In genomic region chr5:47385930-47386329, GRCm38 (mm10) we compare ENCODE assay signal across 19 mouse cellular contexts.
"Had no signal": no experiment of that assay in that cellular context is flagged by ENCODE, and none has a peak within 500 bp of the region (broad histone marks: within the 10 kb centered on the region; RNA-seq: fewer than 3 reads in every experiment).

No protein-coding gene starts in this region.

- H3K36me3 ChIP-seq: liver, embryonic 13.5 days; liver, embryonic 15.5 days; lung, embryonic 15.5 days; midbrain, embryonic 13.5 days; midbrain, embryonic 15.5 days; neural tube, embryonic 13.5 days had no signal

- H3K4me2 ChIP-seq: liver, embryonic 13.5 days; liver, embryonic 15.5 days; lung, embryonic 15.5 days; midbrain, embryonic 11.5 days; midbrain, embryonic 13.5 days; midbrain, embryonic 15.5 days; neural tube, embryonic 13.5 days had no signal

- H3K27me3 ChIP-seq: liver, embryonic 13.5 days; liver, embryonic 15.5 days; lung, embryonic 15.5 days; midbrain, embryonic 13.5 days; midbrain, embryonic 15.5 days; neural tube, embryonic 13.5 days had no signal

- DNase-seq: liver, embryonic 13.5 days; liver, postnatal 0 days; lung, adult 2 months; lung, postnatal 14 days; right cerebral cortex, postnatal 25 days; right cerebral cortex, postnatal 4 days; spleen, adult 18-20 months; thymus, adult 18-20 months; thymus, postnatal 14 days; thymus, postnatal 36 days had no signal

- H3K4me3 ChIP-seq: liver, embryonic 13.5 days; liver, embryonic 15.5 days; lung, embryonic 15.5 days; megakaryocyte, embryonic 14.5 days; midbrain, embryonic 13.5 days; midbrain, embryonic 15.5 days; neural tube, embryonic 13.5 days had no signal

- H3K27ac ChIP-seq: liver, embryonic 13.5 days; liver, embryonic 15.5 days; lung, embryonic 15.5 days; macrophage; midbrain, embryonic 13.5 days; midbrain, embryonic 15.5 days; neural tube, embryonic 13.5 days had no signal

- H3K4me1 ChIP-seq: liver, embryonic 13.5 days; liver, embryonic 15.5 days; lung, embryonic 15.5 days; megakaryocyte, embryonic 14.5 days; midbrain, embryonic 13.5 days; midbrain, embryonic 15.5 days had no signal

- H3K9ac ChIP-seq: liver, embryonic 13.5 days; liver, embryonic 15.5 days; liver, postnatal 0 days; lung, embryonic 15.5 days; midbrain, embryonic 13.5 days; midbrain, embryonic 15.5 days; neural tube, embryonic 13.5 days had no signal

- H3K9me3 ChIP-seq: liver, embryonic 13.5 days; liver, embryonic 15.5 days; lung, embryonic 15.5 days; megakaryocyte, embryonic 14.5 days; midbrain, embryonic 13.5 days; midbrain, embryonic 15.5 days; neural tube, embryonic 13.5 days had no signal

- ATAC-seq: liver, postnatal 0 days; lung, postnatal 0 days; midbrain, embryonic 13.5 days; midbrain, embryonic 15.5 days had no signal
